Mouse (Mus musculus): ENCODE data around the gene Herc6.

Gene Herc6

GRCm38 (mm10) chr6:57571587-57571986 lies 9.2 kb upstream of the Herc6 start:
- DNase-seq (ENCODE audit: low read depth), result no peak

GRCm38 (mm10) chr6:57581595-57581994 lies 795 bp downstream of the Herc6 start:
- DNase-seq (ENCODE audit: low read depth), result no peak

GRCm38 (mm10) chr6:57582356-57582755 lies 1.6 kb downstream of the Herc6 start:
- no peak for DNase-seq (ENCODE audit: low read depth)

GRCm38 (mm10) chr6:57605546-57606307 lies 24.9 kb downstream of the Herc6 start:
- DNase-seq (ENCODE audit: low read depth), result no peak

- no peak for DNase-seq (ENCODE audit: low read depth)
Observed at GRCm38 (mm10) chr6:57607999-57608398, 27.2 kb downstream of the Herc6 start.

- DNase-seq (ENCODE audit: low read depth), result peak; percentile 3
Observed at GRCm38 (mm10) chr6:57609631-57610030, 28.8 kb downstream of the Herc6 start.

- DNase-seq (ENCODE audit: low read depth), result no peak
Observed at GRCm38 (mm10) chr6:57615788-57616187, 35.0 kb downstream of the Herc6 start.

- DNase-seq (ENCODE audit: low read depth), result no peak
Observed at GRCm38 (mm10) chr6:57639531-57639930, 58.7 kb downstream of the Herc6 start.

- no peak for DNase-seq (ENCODE audit: low read depth)
Observed at GRCm38 (mm10) chr6:57641789-57642188, 61.0 kb downstream of the Herc6 start.

GRCm38 (mm10) chr6:57647256-57647655 lies 66.5 kb downstream of the Herc6 start:
- no peak for DNase-seq (ENCODE audit: low read depth)

- no peak for DNase-seq (ENCODE audit: low read depth)
Observed at GRCm38 (mm10) chr6:57661295-57661694, 80.5 kb downstream of the Herc6 start.

GRCm38 (mm10) chr6:57684156-57684555 lies 103.4 kb downstream of the Herc6 start:
- DNase-seq (ENCODE audit: low read depth), result no peak

- peak; percentile 87 for DNase-seq (ENCODE audit: low read depth)
Observed at GRCm38 (mm10) chr6:57691467-57692261, 110.9 kb downstream of the Herc6 start, which contains the start of gene Pyurf. Gene Pyurf, minus strand, starts transcription at chr6:57692078.

- no peak for DNase-seq (ENCODE audit: low read depth)
Observed at GRCm38 (mm10) chr6:57693116-57693515, 112.3 kb downstream of the Herc6 start.

- DNase-seq (ENCODE audit: low read depth), result no peak
Observed at GRCm38 (mm10) chr6:57701686-57702085, 120.9 kb downstream of the Herc6 start.

GRCm38 (mm10) chr6:57702376-57702742 lies 121.6 kb downstream of the Herc6 start, which contains the start of gene Lancl2:
Gene Lancl2, plus strand, starts transcription at chr6:57702540.
- DNase-seq (ENCODE audit: low read depth), result no peak

GRCm38 (mm10) chr6:57702743-57703499 lies 122.1 kb downstream of the Herc6 start:
- DNase-seq (ENCODE audit: low read depth), result peak; percentile 92

GRCm38 (mm10) chr6:57703703-57704102 lies 122.9 kb downstream of the Herc6 start:
- no peak for DNase-seq (ENCODE audit: low read depth)

GRCm38 (mm10) chr6:57706721-57707120 lies 125.9 kb downstream of the Herc6 start:
- no peak for DNase-seq (ENCODE audit: low read depth)

GRCm38 (mm10) chr6:57711726-57712125 lies 130.9 kb downstream of the Herc6 start:
- DNase-seq (ENCODE audit: low read depth), result no peak
